Mouse (Mus musculus) liver, embryonic 15.5 days (tissue): ENCODE measurements around the gene Fzd2. TPM values are rescaled to one million over a fixed set of nuclear protein-coding genes. Genes with fewer than 3 reads are reported as not detected.
A peak's percentile ranks its signal among the peaks of the same experiment; 100 is the strongest.

Experiments
- ATAC-seq: fragments of 200-750 bp; cut with Nextera tagmentation; 2 replicates; pipeline ENCODE4 v1.8.0; 2017; ENCODE audit warnings: moderate number of reproducible peaks, mild to moderate bottlenecking, moderate library complexity; ENCODE audit not compliant: insufficient read depth
- H3K27ac ChIP-seq: fragments of 300-500 bp; sonication (generic); replicated peaks from 2 replicates; pipeline ENCODE4 v1.5.1; 2015; ENCODE audit warnings: mild to moderate bottlenecking, inconsistent platforms
- H3K27me3 ChIP-seq: fragments of 300-500 bp; sonication (generic); 2 replicates; pipeline ENCODE4 v1.6.1; 2015; ENCODE audit warnings: mild to moderate bottlenecking, inconsistent platforms
- H3K36me3 ChIP-seq: fragments of 300-500 bp; sonication (generic); replicated peaks from 2 replicates; pipeline ENCODE4 v1.6.1; 2015; ENCODE audit warnings: moderate library complexity, mild to moderate bottlenecking, inconsistent platforms
- H3K4me1 ChIP-seq: fragments of 300-500 bp; sonication (generic); replicated peaks from 2 replicates; pipeline ENCODE4 v1.6.1; 2015; ENCODE audit warnings: inconsistent platforms
- H3K4me2 ChIP-seq: fragments of 300-500 bp; sonication (generic); 2 replicates; pipeline ENCODE4 v1.6.1; 2015; ENCODE audit warnings: moderate library complexity, mild to moderate bottlenecking, inconsistent platforms
- H3K4me3 ChIP-seq: fragments of 300-500 bp; sonication (generic); replicated peaks from 2 replicates; pipeline ENCODE4 v1.5.1; 2015; ENCODE audit warnings: mild to moderate bottlenecking, inconsistent platforms
- H3K9ac ChIP-seq: fragments of 300-500 bp; sonication (generic); 2 replicates; pipeline ENCODE4 v1.6.1; 2015; ENCODE audit warnings: moderate library complexity, mild to moderate bottlenecking, inconsistent platforms
- H3K9me3 ChIP-seq: fragments of 300-500 bp; sonication (generic); replicated peaks from 2 replicates; pipeline ENCODE4 v1.6.1; 2016; ENCODE audit warnings: inconsistent platforms
- WGBS: fragments of 180-500 bp; shearing (Covaris S2); methylation state at CpG from one replicate; pipeline ENCODE4 v1.1.7; 2015; ENCODE audit warnings: mixed read lengths; ENCODE audit not compliant: insufficient replicate concordance; 5-methylcytosine and 5-hydroxymethylcytosine counted together
- polyA plus RNA-seq: library from polyadenylated mRNA; unstranded; fragments of >200 nt; fragmentation: Nextera tagmentation; extraction: Ambion mirVana; gene quantifications from 2 replicates; pipeline ENCODE4 v1.2.1, GENCODE M21; 2015

The Fzd2 gene
- polyA plus RNA-seq, 1 experiment from 2014 or later = 0.41 TPM

- H3K4me3 ChIP-seq = no peak overlapping the region
- WGBS = 70% methylated on average over 12 of the region's 12 CpGs
- H3K4me2 ChIP-seq = no peak overlapping the region
- H3K27me3 ChIP-seq = no peaks in the 10 kb centered on the region
- H3K9me3 ChIP-seq = no peaks in the 10 kb centered on the region
- no peak overlapping the region for H3K9ac ChIP-seq
- H3K27ac ChIP-seq = no peak overlapping the region
- H3K36me3 ChIP-seq = no peaks in the 10 kb centered on the region
- no peak for ATAC-seq
- peaks cover 18% of the 10 kb centered on the region for H3K4me1 ChIP-seq
These were observed 36.0 kb upstream of the Fzd2 start for GRCm38 (mm10) chr11:102568191-102568590.

GRCm38 (mm10) chr11:102568756-102569377, 35.3 kb upstream of the Fzd2 start:
- H3K27ac ChIP-seq = no peak overlapping the region
- H3K4me3 ChIP-seq = no peak overlapping the region
- no peak overlapping the region for H3K4me2 ChIP-seq
- H3K36me3 ChIP-seq = no peaks in the 10 kb centered on the region
- H3K4me1 ChIP-seq = peaks cover 18% of the 10 kb centered on the region
- no peaks in the 10 kb centered on the region for H3K27me3 ChIP-seq
- no peaks in the 10 kb centered on the region for H3K9me3 ChIP-seq
- no peak for ATAC-seq
- no peak overlapping the region for H3K9ac ChIP-seq
- WGBS = 50% methylated on average over 7 of the region's 7 CpGs

GRCm38 (mm10) chr11:102572866-102573663, 31.1 kb upstream of the Fzd2 start:
- peaks cover 2% of the 10 kb centered on the region for H3K4me1 ChIP-seq
- no peak overlapping the region for H3K27ac ChIP-seq
- 17% methylated on average over 18 of the region's 18 CpGs for WGBS
- peaks cover 18% of the 10 kb centered on the region for H3K27me3 ChIP-seq
- H3K4me2 ChIP-seq = peak overlapping the region; percentile 84
- no peaks in the 10 kb centered on the region for H3K9me3 ChIP-seq
- H3K9ac ChIP-seq = peak overlapping the region; percentile 63
- H3K4me3 ChIP-seq = peak overlapping the region; percentile 55
- no peak for ATAC-seq
- H3K36me3 ChIP-seq = no peaks in the 10 kb centered on the region

GRCm38 (mm10) chr11:102575034-102575433, 29.2 kb upstream of the Fzd2 start:
- no peak overlapping the region for H3K4me2 ChIP-seq
- H3K4me1 ChIP-seq = peaks cover 13% of the 10 kb centered on the region
- H3K9me3 ChIP-seq = no peaks in the 10 kb centered on the region
- no peak overlapping the region for H3K27ac ChIP-seq
- no peaks in the 10 kb centered on the region for H3K36me3 ChIP-seq
- H3K9ac ChIP-seq = no peak overlapping the region
- ATAC-seq = no peak
- no peak overlapping the region for H3K4me3 ChIP-seq
- WGBS = 28% methylated on average over 1 of the region's 1 CpGs
- peaks cover 30% of the 10 kb centered on the region for H3K27me3 ChIP-seq

- Histone ChIP-seq H3K4me1 (peaks cover 13% of the 10 kb centered on the region), H3K36me3 (no peaks in the 10 kb centered on the region), H3K9me3 (no peaks in the 10 kb centered on the region), H3K4me2 (no peak overlapping the region), H3K27ac (no peak overlapping the region), H3K4me3 (no peak overlapping the region), H3K9ac (no peak overlapping the region), H3K27me3 (peaks cover 39% of the 10 kb centered on the region)
- ATAC-seq = no peak
- 62% methylated on average over 13 of the region's 13 CpGs for WGBS
These were observed 28.0 kb upstream of the Fzd2 start for GRCm38 (mm10) chr11:102576050-102576754.

GRCm38 (mm10) chr11:102578341-102579118, 25.7 kb upstream of the Fzd2 start:
- Histone ChIP-seq H3K27ac (no peak overlapping the region), H3K36me3 (no peaks in the 10 kb centered on the region), H3K4me2 (peak overlapping the region; percentile 59), H3K4me1 (peaks cover 11% of the 10 kb centered on the region), H3K4me3 (no peak overlapping the region; the same call in 1 of the 2 replicates), H3K9ac (no peak overlapping the region), H3K9me3 (no peaks in the 10 kb centered on the region), H3K27me3 (peaks cover 61% of the 10 kb centered on the region)
- WGBS = 5% methylated on average over 27 of the region's 27 CpGs
- no peak for ATAC-seq

- Histone ChIP-seq H3K27ac (no peak within 1 kb of the TSS), H3K4me3 (no peak within 1 kb of the TSS; the same call in 1 of the 2 replicates), H3K9ac (no peak within 1 kb of the TSS), H3K4me2 (peak within 1 kb of the TSS; percentile 59), H3K36me3 (no peaks in the 10 kb centered on the region), H3K9me3 (no peaks in the 10 kb centered on the region), H3K27me3 (peaks cover 67% of the 10 kb centered on the region), H3K4me1 (peaks cover 11% of the 10 kb centered on the region)
- 23% methylated on average over 23 of the region's 23 CpGs for WGBS
- ATAC-seq = no peak
These were observed 24.8 kb upstream of the Fzd2 start, which contains the start of gene Gm11627 for GRCm38 (mm10) chr11:102579165-102580033. Gene Gm11627 (minus strand): TSS chr11:102579461.

GRCm38 (mm10) chr11:102580034-102580330, 24.2 kb upstream of the Fzd2 start:
- no peak overlapping the region for H3K4me2 ChIP-seq

GRCm38 (mm10) chr11:102581281-102582015, 22.7 kb upstream of the Fzd2 start:
- ATAC-seq = no peak
- H3K9me3 ChIP-seq = no peaks in the 10 kb centered on the region
- no peak overlapping the region for H3K27ac ChIP-seq
- H3K4me3 ChIP-seq = no peak overlapping the region
- H3K4me1 ChIP-seq = peaks cover 11% of the 10 kb centered on the region
- H3K4me2 ChIP-seq = no peak overlapping the region
- H3K9ac ChIP-seq = no peak overlapping the region
- H3K27me3 ChIP-seq = peaks cover 61% of the 10 kb centered on the region
- 36% methylated on average over 11 of the region's 11 CpGs for WGBS
- H3K36me3 ChIP-seq = no peaks in the 10 kb centered on the region

More at GRCm38 (mm10) chr11:102580034-102580330, 24.2 kb upstream of the Fzd2 start:
- ATAC-seq = no peak
- Histone ChIP-seq H3K4me1 (peaks cover 11% of the 10 kb centered on the region), H3K9me3 (no peaks in the 10 kb centered on the region), H3K4me3 (no peak overlapping the region), H3K27ac (no peak overlapping the region), H3K9ac (no peak overlapping the region), H3K36me3 (no peaks in the 10 kb centered on the region), H3K27me3 (peaks cover 67% of the 10 kb centered on the region)
- 50% methylated on average over 3 of the region's 3 CpGs for WGBS
